Mouse (Mus musculus): ENCODE measurements around the gene Klk12. TPM values are rescaled to one million over a fixed set of nuclear protein-coding genes. Genes with fewer than 3 reads are reported as not detected.

Klk12 gene
- not detected in 2 replicates for total RNA-seq (2014; fragmentation: Nextera tagmentation)
- total RNA-seq (2017) = not detected in 2 replicates
- not detected in 2 replicates for polyA plus RNA-seq (2012)

DNA sequence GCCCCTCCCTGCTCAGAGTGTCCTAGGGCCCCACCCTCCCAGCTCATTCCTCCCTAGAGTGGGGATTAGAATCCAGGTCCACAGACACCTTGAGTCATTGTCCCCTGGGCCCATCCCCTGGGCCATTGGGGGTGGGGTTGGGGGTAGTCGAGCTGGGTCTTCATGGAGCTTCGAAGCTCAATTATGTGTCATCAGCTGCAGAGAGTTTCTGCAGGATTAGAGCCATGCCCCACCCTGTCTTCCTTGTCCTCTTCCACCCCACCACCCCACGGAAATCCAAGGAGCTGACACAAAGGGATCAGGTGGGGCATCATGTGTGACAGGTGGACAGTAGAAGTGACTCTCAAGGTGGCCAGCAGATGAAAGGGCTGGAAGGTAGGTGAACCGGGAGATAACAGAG lies at the start of gene Klk12:
Gene Klk12, plus strand, starts transcription at position 301 of the 400 bp plus-strand sequence.
- Histone ChIP-seq H3K27me3 (ENCODE audit: insufficient read depth, low read length) (no peaks in the 10 kb centered on the region), H3K4me1 (ENCODE audit: insufficient read depth, low read depth, low read length) (no peaks in the 10 kb centered on the region), H3K36me3 (replicated peaks) (no peaks in the 10 kb centered on the region), H3K9me3 (replicated peaks) (no peaks in the 10 kb centered on the region), H3K4me3 (ENCODE audit: low read depth, low read length) (no peak within 1 kb of the TSS)
- DNase-seq (ENCODE audit: low spot score) (no peak), ATAC-seq (ENCODE audit: extremely low read depth, insufficient number of reproducible peaks, low FRiP score, poor library complexity, severe bottlenecking) (no peak)
- TF ChIP-seq TAL1 (conservative IDR thresholded peaks at IDR 0.05; ENCODE audit: low read depth, low read length) = no peak
- no peak for TF ChIP-seq POLR2AphosphoS5 (IDR thresholded peaks at IDR 0.05; ENCODE audit: insufficient replicate concordance, low read depth, low read length)
- no peak for TF ChIP-seq GATA1 (IDR thresholded peaks at IDR 0.05; ENCODE audit: borderline replicate concordance, low read length)
- no peak for TF ChIP-seq GATA2 (IDR thresholded peaks at IDR 0.05; ENCODE audit: borderline replicate concordance, low read depth, low read length)
- no peak for TF ChIP-seq CTCF (IDR thresholded peaks at IDR 0.05; ENCODE audit: low read depth, low read length)

DNA sequence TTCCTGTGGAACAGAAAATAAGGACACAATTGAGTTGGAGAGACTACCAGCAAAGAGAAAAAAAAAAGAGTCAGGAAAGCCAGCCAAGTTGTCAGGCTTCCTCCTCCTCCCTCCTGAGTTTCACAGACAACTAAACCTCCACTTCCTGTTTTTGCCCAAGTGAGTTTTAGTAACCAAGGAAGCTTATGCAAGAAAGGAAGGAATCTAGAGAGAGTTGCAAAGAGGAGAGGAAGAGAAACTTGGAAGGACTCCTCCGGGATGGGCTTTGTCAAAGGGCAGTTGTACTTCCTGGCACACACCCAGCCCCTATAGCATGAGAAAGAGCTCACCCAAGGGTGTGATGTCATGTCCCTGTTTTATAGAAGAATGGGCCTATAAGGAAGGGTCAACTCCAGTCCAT lies 20.9 kb upstream of the Klk12 start:
- Histone ChIP-seq H3K9me3 (replicated peaks) (no peaks in the 10 kb centered on the region), H3K36me3 (replicated peaks) (no peaks in the 10 kb centered on the region), H3K4me3 (ENCODE audit: low read depth, low read length) (no peak overlapping the region), H3K27me3 (ENCODE audit: insufficient read depth, low read length) (no peaks in the 10 kb centered on the region), H3K4me1 (ENCODE audit: insufficient read depth, low read depth, low read length) (no peaks in the 10 kb centered on the region)
- no peak for ATAC-seq (ENCODE audit: extremely low read depth, insufficient number of reproducible peaks, low FRiP score, poor library complexity, severe bottlenecking)
- DNase-seq (ENCODE audit: low spot score) = no peak
- no peak for TF ChIP-seq GATA1 (IDR thresholded peaks at IDR 0.05; ENCODE audit: borderline replicate concordance, low read length)

DNA sequence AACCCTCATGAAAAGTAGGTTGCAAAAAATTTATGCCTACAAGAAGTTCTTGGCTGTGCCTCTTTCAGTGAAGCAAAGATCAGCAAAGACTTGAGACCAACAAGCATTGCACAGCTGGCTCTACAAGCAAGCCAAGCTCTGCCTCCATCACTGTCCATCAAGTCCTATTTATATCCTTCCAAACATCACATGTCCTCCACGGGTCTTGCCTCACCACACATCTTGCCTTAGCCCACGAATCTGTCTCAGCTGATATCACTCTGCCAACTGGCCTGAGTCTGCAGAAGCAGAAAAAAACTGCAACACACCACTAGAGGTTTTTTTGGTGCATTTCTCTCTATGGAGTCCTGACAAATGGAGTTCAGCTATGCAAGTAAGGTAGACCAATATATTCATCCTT lies 15.9 kb upstream of the Klk12 start:
- no peak overlapping the region for H3K4me3 ChIP-seq (ENCODE audit: low read depth, low read length)
- no peak for ATAC-seq (ENCODE audit: extremely low read depth, insufficient number of reproducible peaks, low FRiP score, poor library complexity, severe bottlenecking)
- H3K36me3 ChIP-seq (replicated peaks) = no peaks in the 10 kb centered on the region
- TF ChIP-seq CTCF (IDR thresholded peaks at IDR 0.05; ENCODE audit: low read depth, low read length) (no peak), GATA1 (IDR thresholded peaks at IDR 0.05; ENCODE audit: borderline replicate concordance, low read length) (no peak)
- H3K9me3 ChIP-seq (replicated peaks) = no peaks in the 10 kb centered on the region
- no peaks in the 10 kb centered on the region for H3K27me3 ChIP-seq (ENCODE audit: insufficient read depth, low read length)
- H3K4me1 ChIP-seq (ENCODE audit: insufficient read depth, low read depth, low read length) = no peaks in the 10 kb centered on the region
- DNase-seq (ENCODE audit: low spot score) = no peak

DNA sequence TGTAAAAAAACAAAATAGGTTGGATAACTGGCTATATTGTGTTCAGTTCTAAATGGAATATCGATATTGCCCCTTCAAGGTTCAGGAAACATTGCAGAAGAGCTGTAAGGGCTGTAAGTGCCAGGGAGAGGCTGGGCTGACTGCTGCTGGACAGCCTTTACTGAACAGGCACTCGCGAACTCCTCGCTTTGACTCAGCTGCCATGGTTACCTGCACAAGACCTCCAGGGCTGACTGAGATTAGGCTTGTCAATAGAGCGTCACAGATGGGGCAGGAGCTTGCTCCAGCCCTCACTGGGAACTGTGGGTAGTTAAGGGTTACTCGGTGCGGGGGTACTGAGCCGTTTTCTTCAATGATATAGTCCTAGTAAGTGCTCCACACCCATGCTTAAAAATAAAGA lies 2.2 kb upstream of the Klk12 start:
- no peaks in the 10 kb centered on the region for H3K4me1 ChIP-seq (ENCODE audit: insufficient read depth, low read depth, low read length)
- H3K4me3 ChIP-seq (ENCODE audit: low read depth, low read length) = no peak overlapping the region
- H3K36me3 ChIP-seq (replicated peaks) = no peaks in the 10 kb centered on the region
- ATAC-seq (ENCODE audit: extremely low read depth, insufficient number of reproducible peaks, low FRiP score, poor library complexity, severe bottlenecking) (no peak), DNase-seq (ENCODE audit: low spot score) (no peak)
- H3K27me3 ChIP-seq (ENCODE audit: insufficient read depth, low read length) = no peaks in the 10 kb centered on the region
- TF ChIP-seq TAL1 (conservative IDR thresholded peaks at IDR 0.05; ENCODE audit: low read depth, low read length) = no peak
- TF ChIP-seq GATA2 (IDR thresholded peaks at IDR 0.05; ENCODE audit: borderline replicate concordance, low read depth, low read length) = no peak
- TF ChIP-seq POLR2AphosphoS5 (IDR thresholded peaks at IDR 0.05; ENCODE audit: insufficient replicate concordance, low read depth, low read length) = no peak
- no peak for TF ChIP-seq GATA1 (IDR thresholded peaks at IDR 0.05; ENCODE audit: borderline replicate concordance, low read length)
- no peak for TF ChIP-seq CTCF (IDR thresholded peaks at IDR 0.05; ENCODE audit: low read depth, low read length)
- no peaks in the 10 kb centered on the region for H3K9me3 ChIP-seq (replicated peaks)

DNA sequence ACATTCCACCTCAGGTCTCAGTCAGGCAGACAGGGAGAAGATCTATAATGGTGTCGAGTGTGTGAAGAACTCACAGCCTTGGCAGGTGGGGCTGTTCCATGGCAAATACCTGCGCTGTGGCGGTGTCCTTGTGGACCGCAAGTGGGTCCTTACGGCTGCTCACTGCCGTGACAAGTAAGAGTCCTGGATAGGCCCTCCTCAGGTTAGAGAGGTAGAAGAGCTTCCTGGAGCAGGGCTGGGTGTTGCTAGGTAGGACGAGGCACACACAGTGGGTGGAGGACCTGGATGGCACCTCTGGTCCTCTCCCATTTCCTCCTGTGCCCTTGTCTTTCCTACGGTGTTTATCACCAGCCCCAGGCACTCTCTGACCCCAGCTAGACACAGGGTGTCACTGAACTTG lies 939 bp downstream of the Klk12 start:
- Histone ChIP-seq H3K9me3 (replicated peaks) (no peaks in the 10 kb centered on the region), H3K4me3 (ENCODE audit: low read depth, low read length) (no peak overlapping the region), H3K36me3 (replicated peaks) (no peaks in the 10 kb centered on the region), H3K27me3 (ENCODE audit: insufficient read depth, low read length) (no peaks in the 10 kb centered on the region), H3K4me1 (ENCODE audit: insufficient read depth, low read depth, low read length) (no peaks in the 10 kb centered on the region)
- ATAC-seq (ENCODE audit: extremely low read depth, insufficient number of reproducible peaks, low FRiP score, poor library complexity, severe bottlenecking) (no peak), DNase-seq (ENCODE audit: low spot score) (no peak)
- TF ChIP-seq GATA2 (IDR thresholded peaks at IDR 0.05; ENCODE audit: borderline replicate concordance, low read depth, low read length) = no peak
- TF ChIP-seq GATA1 (IDR thresholded peaks at IDR 0.05; ENCODE audit: borderline replicate concordance, low read length) = no peak
- TF ChIP-seq TAL1 (conservative IDR thresholded peaks at IDR 0.05; ENCODE audit: low read depth, low read length) = no peak
- TF ChIP-seq POLR2AphosphoS5 (IDR thresholded peaks at IDR 0.05; ENCODE audit: insufficient replicate concordance, low read depth, low read length) = no peak
- TF ChIP-seq CTCF (IDR thresholded peaks at IDR 0.05; ENCODE audit: low read depth, low read length) = no peak

DNA sequence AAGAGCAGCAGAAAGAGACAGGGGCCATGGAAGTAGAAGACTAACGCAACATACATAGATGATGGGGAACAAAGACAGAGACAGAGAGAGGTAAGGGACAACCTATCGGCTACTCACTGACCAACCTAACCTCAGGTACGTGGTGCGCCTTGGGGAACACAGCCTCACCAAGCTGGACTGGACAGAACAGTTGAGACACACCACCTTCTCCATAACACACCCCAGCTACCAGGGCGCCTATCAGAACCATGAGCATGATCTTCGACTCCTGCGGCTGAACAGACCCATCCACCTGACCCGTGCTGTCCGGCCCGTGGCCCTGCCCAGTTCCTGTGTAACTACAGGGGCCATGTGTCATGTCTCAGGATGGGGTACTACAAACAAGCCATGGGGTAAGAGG lies 2.0 kb downstream of the Klk12 start:
- DNase-seq (ENCODE audit: low spot score) (no peak), ATAC-seq (ENCODE audit: extremely low read depth, insufficient number of reproducible peaks, low FRiP score, poor library complexity, severe bottlenecking) (no peak)
- Histone ChIP-seq H3K36me3 (replicated peaks) (no peaks in the 10 kb centered on the region), H3K9me3 (replicated peaks) (no peaks in the 10 kb centered on the region), H3K4me1 (ENCODE audit: insufficient read depth, low read depth, low read length) (no peaks in the 10 kb centered on the region), H3K4me3 (ENCODE audit: low read depth, low read length) (no peak overlapping the region), H3K27me3 (ENCODE audit: insufficient read depth, low read length) (no peaks in the 10 kb centered on the region)
- TF ChIP-seq CTCF (IDR thresholded peaks at IDR 0.05; ENCODE audit: low read depth, low read length) = no peak
- no peak for TF ChIP-seq GATA2 (IDR thresholded peaks at IDR 0.05; ENCODE audit: borderline replicate concordance, low read depth, low read length)
- TF ChIP-seq GATA1 (IDR thresholded peaks at IDR 0.05; ENCODE audit: borderline replicate concordance, low read length) = no peak
- TF ChIP-seq TAL1 (conservative IDR thresholded peaks at IDR 0.05; ENCODE audit: low read depth, low read length) = no peak
- TF ChIP-seq POLR2AphosphoS5 (IDR thresholded peaks at IDR 0.05; ENCODE audit: insufficient replicate concordance, low read depth, low read length) = no peak

DNA sequence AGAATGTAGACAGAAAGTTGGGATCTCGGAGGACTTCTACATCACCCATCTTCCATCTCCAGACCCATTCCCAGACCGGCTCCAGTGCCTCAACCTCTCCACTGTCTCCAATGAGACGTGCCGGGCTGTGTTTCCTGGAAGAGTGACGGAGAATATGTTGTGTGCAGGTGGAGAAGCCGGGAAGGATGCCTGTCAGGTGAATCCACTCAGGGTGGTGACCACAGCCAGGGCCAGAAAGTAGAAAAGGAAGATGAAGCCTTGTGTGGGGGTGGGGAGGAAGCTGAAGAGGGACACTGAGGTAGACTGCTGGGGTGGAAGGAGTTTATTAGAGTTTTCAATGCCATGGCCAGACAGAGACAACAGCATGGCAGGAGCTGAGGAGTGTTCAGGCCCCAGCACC lies 3.2 kb downstream of the Klk12 start:
- H3K4me3 ChIP-seq (ENCODE audit: low read depth, low read length) = no peak overlapping the region
- DNase-seq (ENCODE audit: low spot score) (no peak), ATAC-seq (ENCODE audit: extremely low read depth, insufficient number of reproducible peaks, low FRiP score, poor library complexity, severe bottlenecking) (no peak)
- no peaks in the 10 kb centered on the region for H3K4me1 ChIP-seq (ENCODE audit: insufficient read depth, low read depth, low read length)
- no peak for TF ChIP-seq TAL1 (conservative IDR thresholded peaks at IDR 0.05; ENCODE audit: low read depth, low read length)
- TF ChIP-seq POLR2AphosphoS5 (IDR thresholded peaks at IDR 0.05; ENCODE audit: insufficient replicate concordance, low read depth, low read length) = no peak
- no peak for TF ChIP-seq GATA1 (IDR thresholded peaks at IDR 0.05; ENCODE audit: borderline replicate concordance, low read length)
- no peak for TF ChIP-seq GATA2 (IDR thresholded peaks at IDR 0.05; ENCODE audit: borderline replicate concordance, low read depth, low read length)
- no peak for TF ChIP-seq CTCF (IDR thresholded peaks at IDR 0.05; ENCODE audit: low read depth, low read length)
- no peaks in the 10 kb centered on the region for H3K27me3 ChIP-seq (ENCODE audit: insufficient read depth, low read length)
- no peaks in the 10 kb centered on the region for H3K36me3 ChIP-seq (replicated peaks)
- H3K9me3 ChIP-seq (replicated peaks) = no peaks in the 10 kb centered on the region

Data from G1E (cell line).